Mouse (Mus musculus) neutrophil, adult 59 days (primary cell): Measurements from ENCODE around the gene Rad51ap1. TPM values are rescaled to one million over a fixed set of nuclear protein-coding genes. Genes with fewer than 3 reads are reported as not detected.

ENCODE experiments used
- total RNA-seq, 2 experiments: library from RNA; stranded (reverse); gene quantifications; 1 replicate in 1 of 2; 2 replicates in 1 of 2; pipeline ENCODE4 v1.2.4; 2023

Rad51ap1 gene
- 10 to 100 TPM; 18.0 to 20.3 TPM for total RNA-seq

GRCm38 (mm10) chr6:126939487-126940171, at the start of gene Rad51ap1, which contains the start of gene D6Wsu163e:
Gene Rad51ap1 (minus strand): TSS chr6:126939587.
Gene D6Wsu163e (plus strand): TSS chr6:126939962.

GRCm38 (mm10) chr6:126921111-126921881, 18.1 kb downstream of the Rad51ap1 start, which contains the start of gene Dyrk4:
Gene Dyrk4 (minus strand): TSS chr6:126921839.

Other genes starting within 250 kb of the Rad51ap1 start
- not detected for gene Kcna6, start 198.9 kb downstream of the Rad51ap1 start, total RNA-seq
- 10 to 100 TPM; 42.7 to 46.2 TPM for gene Ndufa9, start 90.5 kb downstream of the Rad51ap1 start, total RNA-seq
- not detected for gene Akap3, start 86.5 kb downstream of the Rad51ap1 start, total RNA-seq
- gene Dyrk4, start 17.7 kb downstream of the Rad51ap1 start, total RNA-seq = not detected
- 10 to 100 TPM; 16.9 to 20.3 TPM for gene D6Wsu163e, start 375 bp upstream of the Rad51ap1 start, total RNA-seq
- gene Fgf6, start 76.0 kb upstream of the Rad51ap1 start, total RNA-seq = not detected
- gene Fgf23, start 133.3 kb upstream of the Rad51ap1 start, total RNA-seq = not detected
- gene Tigar, start 170.0 kb upstream of the Rad51ap1 start, total RNA-seq = 1 to 10 TPM; 3.4 to 4.3 TPM
- 10 to 100 TPM; 12.2 to 18.5 TPM for gene Ccnd2, start 212.6 kb upstream of the Rad51ap1 start, total RNA-seq